Mouse (Mus musculus) left cerebral cortex, adult 8-10 months (tissue): ENCODE data around the gene Zfp839. TPM values are rescaled to one million over a fixed set of nuclear protein-coding genes. Genes with fewer than 3 reads are reported as not detected.
A peak's percentile ranks its signal among the peaks of the same experiment; 100 is the strongest.

Source experiments
- DNase-seq, 2 experiments: peaks; one replicate each; pipeline ENCODE4 v3.0.0; 2022; ENCODE audit warnings: low spot score in 2 of 2
- total RNA-seq, 4 experiments: library from RNA; stranded (reverse); gene quantifications; 2 replicates each; pipeline ENCODE4 v1.2.4; 2022

Zfp839 gene
- total RNA-seq, 4 experiments from 2014 or later: 12.3 to 15.5 (median 13.0) TPM

- DNase-seq: no peak
Observed at GRCm38 (mm10) chr12:110871247-110871646, 21.2 kb downstream of the Zfp839 start.

DNA sequence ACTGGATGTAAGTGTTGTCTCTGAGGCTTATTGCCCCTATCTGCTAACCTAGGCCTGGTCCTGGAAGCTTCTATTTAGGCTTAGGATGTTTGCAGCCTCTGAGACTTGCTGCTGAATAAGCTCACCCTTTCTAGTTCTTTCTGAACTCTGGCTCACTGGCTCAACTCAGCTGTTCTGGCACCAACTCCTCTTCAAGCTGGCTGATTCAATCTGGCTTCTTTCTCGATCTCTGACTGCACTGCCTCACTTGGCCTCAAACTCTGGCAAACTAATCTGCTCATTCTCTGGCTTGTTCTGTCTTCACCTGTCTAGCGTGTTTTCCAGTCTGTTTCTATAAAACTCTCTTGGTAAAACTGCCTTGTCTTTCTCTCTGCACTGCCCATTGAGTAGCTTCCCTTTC is 25.3 kb downstream of the Zfp839 start:
- DNase-seq: no peak

- no peak for DNase-seq
Observed at GRCm38 (mm10) chr12:110882291-110882690, 32.2 kb downstream of the Zfp839 start.

GRCm38 (mm10) chr12:110885251-110885650 is 35.2 kb downstream of the Zfp839 start:
- DNase-seq: no peak

DNA sequence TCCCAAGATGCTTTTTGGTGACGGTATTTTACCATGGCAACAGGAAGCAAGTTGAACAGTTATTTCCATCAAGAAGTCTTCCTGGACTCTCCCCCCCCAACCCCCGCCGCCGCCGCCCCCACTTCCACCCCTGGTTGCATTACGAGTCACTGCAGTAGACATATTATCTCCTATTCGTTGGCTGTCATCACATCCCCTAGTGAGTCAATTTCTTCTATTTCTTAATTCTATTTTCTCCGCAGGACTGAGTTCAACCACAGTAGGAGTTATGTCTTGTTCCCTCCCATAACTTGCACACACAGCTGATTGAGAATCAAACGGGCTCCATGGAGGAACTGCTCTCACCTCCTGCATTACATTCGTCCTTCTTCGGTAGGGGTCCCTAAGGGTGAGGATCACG is 38.1 kb downstream of the Zfp839 start:
- no peak for DNase-seq

DNA sequence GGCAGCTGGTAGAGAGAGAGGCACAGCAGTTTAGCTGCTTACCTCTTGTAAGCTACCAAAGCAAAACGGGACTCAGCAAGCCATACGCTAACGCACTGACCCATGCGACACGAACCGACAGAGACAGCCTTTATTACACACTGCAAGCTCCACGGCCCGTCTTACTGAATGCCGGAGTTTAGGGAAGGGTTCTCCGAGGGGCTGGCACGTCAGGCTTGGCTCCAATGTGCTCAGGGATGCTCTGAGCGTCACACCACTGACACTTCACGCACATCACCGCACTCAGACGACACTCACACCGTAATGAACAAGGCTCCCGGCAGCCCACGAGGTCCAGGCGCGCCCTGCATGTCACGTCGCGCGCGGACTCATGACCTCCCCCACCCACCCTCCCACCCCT is 38.6 kb downstream of the Zfp839 start:
- no peak for DNase-seq

- DNase-seq: peak; percentile 90 to 99
Observed at GRCm38 (mm10) chr12:110889036-110890020, 39.3 kb downstream of the Zfp839 start, which contains the start of the genes Cinp and Tecpr2. Gene Cinp (minus strand): TSS chr12:110889145. Gene Tecpr2 (plus strand): TSS chr12:110889264.

- DNase-seq: no peak
Observed at GRCm38 (mm10) chr12:110891887-110892286, 41.8 kb downstream of the Zfp839 start.

GRCm38 (mm10) chr12:110902106-110902505 is 52.1 kb downstream of the Zfp839 start:
- no peak for DNase-seq

GRCm38 (mm10) chr12:110903536-110903935 is 53.5 kb downstream of the Zfp839 start:
- no peak for DNase-seq

DNA sequence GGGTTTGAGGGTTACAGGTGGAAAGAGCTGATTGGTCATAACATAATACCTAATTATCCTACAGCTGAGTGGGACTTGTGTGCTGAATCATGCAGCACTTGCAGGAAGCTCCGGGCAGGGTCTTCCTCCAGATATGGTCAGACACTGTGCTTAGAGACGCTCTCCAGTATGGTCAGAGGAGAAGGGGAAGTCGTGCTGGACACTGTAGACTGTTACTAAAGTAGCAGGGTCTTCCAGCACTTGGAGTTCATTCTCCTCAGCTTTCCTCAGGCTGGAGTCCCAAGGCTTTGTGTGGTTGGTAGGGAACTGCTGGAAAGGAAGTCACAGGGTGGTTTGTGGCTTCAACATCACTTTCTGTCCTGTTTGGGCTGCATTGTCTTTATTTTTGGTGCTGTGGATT is 57.8 kb downstream of the Zfp839 start:
- no peak for DNase-seq

DNA sequence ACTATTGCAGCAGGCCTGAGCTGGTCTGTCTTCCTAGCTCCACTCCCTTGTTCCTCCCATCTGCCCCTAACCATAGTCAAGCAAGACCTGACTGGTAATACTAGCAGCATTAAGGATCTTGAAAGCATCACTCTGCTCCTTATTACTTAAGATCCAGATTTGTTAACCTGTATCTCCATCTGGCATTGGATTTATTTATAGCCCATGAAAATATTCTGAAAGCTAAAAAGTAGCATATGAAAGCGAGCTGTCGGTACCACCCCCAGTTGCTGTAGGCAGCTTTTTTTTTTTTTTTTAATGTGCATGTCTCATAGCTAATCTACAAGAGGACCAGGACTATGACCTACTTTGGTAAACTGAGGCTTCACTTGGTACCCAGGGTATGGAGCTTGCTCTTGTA is 59.9 kb downstream of the Zfp839 start:
- DNase-seq: no peak

DNA sequence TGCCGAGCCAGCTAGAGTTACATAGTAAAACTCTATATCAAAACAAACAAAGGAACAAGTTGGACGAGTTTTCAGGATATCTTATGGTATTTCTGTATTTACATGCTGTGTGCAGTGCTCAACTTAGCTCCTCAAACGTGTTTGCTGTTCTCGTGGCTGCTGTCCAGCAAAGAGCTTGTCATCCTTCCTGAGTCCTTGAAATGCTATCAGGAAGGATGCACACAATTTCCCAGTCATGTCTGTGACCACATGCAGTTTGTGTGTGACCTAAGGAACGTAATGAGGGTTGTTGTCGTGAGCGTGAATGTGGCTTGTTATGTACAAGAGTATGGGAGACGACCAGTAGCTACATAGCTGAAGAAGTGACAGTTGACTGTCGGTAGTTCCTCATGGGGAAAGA is 65.7 kb downstream of the Zfp839 start:
- no peak for DNase-seq

Other genes starting within 250 kb of the Zfp839 start
- 100 to 1,000 TPM; 273 to 304 (median 298) TPM for gene Dync1h1, start 248.8 kb upstream of the Zfp839 start, total RNA-seq
- not detected for gene 1700001K19Rik, start 167.6 kb upstream of the Zfp839 start, total RNA-seq
- gene Hsp90aa1, start 147.5 kb upstream of the Zfp839 start, total RNA-seq: 1,000 to 10,000 TPM in 3 of 4 experiments, 100 to 1,000 TPM in 1; 977 to 1,063 (median 1,024) TPM
- gene Wdr20, start 112.3 kb upstream of the Zfp839 start, total RNA-seq: 10 to 100 TPM; 44.9 to 50.4 (median 47.1) TPM
- gene Mok, start 9.3 kb upstream of the Zfp839 start, total RNA-seq: 10 to 100 TPM in 2 of 4 experiments, 1 to 10 TPM in 2; 9.8 to 11.6 (median 10.5) TPM
- 10 to 100 TPM; 76.5 to 77.3 (median 76.7) TPM for gene Cinp, start 38.9 kb downstream of the Zfp839 start, total RNA-seq
- gene Tecpr2, start 39.0 kb downstream of the Zfp839 start, total RNA-seq: 10 to 100 TPM; 45.8 to 51.8 (median 49.3) TPM
- gene Ankrd9, start 128.8 kb downstream of the Zfp839 start, total RNA-seq: 10 to 100 TPM; 13.6 to 18.7 (median 16.5) TPM
- 10 to 100 TPM; 13.0 to 15.2 (median 14.2) TPM for gene Rcor1, start 189.1 kb downstream of the Zfp839 start, total RNA-seq